Mouse (Mus musculus) kidney, postnatal 0 days (tissue): ENCODE data around the gene Git2. TPM values are rescaled to one million over a fixed set of nuclear protein-coding genes. Genes with fewer than 3 reads are reported as not detected.

Source experiments
- ATAC-seq: fragments of 200-750 bp; cut with Nextera tagmentation; replicated peaks from 2 replicates; pipeline ENCODE4 v1.8.0; 2017; ENCODE audit warnings: low read depth, moderate number of reproducible peaks, moderate TSS enrichment, moderate library complexity; ENCODE audit not compliant: low FRiP score
- DNase-seq: peaks from one replicate; pipeline ENCODE4 v3.0.0-alpha.2; 2016; ENCODE audit warnings: low spot score
- H3K27ac ChIP-seq: fragments of 300-500 bp; sonication (generic); 2 replicates; pipeline ENCODE4 v1.5.1; 2014; ENCODE audit warnings: mild to moderate bottlenecking
- H3K27me3 ChIP-seq: fragments of 300-500 bp; sonication (generic); 2 replicates; pipeline ENCODE4 v1.6.1; 2014; ENCODE audit warnings: low read length, mixed read lengths; ENCODE audit not compliant: insufficient read depth
- H3K36me3 ChIP-seq: fragments of 300-500 bp; sonication (generic); 2 replicates; pipeline ENCODE4 v1.6.1; 2014; ENCODE audit warnings: low read length, mixed read lengths; ENCODE audit not compliant: insufficient read depth
- H3K4me1 ChIP-seq: fragments of 300-500 bp; sonication (generic); replicated peaks from 2 replicates; pipeline ENCODE4 v1.6.1; 2014; ENCODE audit warnings: antibody characterized with exemption, low read length, mixed read lengths; ENCODE audit not compliant: insufficient read depth
- H3K4me2 ChIP-seq: fragments of 300-500 bp; sonication (generic); 2 replicates; pipeline ENCODE4 v1.6.1; 2014; ENCODE audit warnings: mild to moderate bottlenecking, low read length, moderate library complexity, mixed read lengths
- H3K4me3 ChIP-seq: fragments of 300-500 bp; sonication (generic); replicated peaks from 2 replicates; pipeline ENCODE4 v1.5.1; 2014; ENCODE audit warnings: low read depth, low read length
- H3K9ac ChIP-seq: fragments of 300-500 bp; sonication (generic); 2 replicates; pipeline ENCODE4 v1.6.1; 2014; ENCODE audit warnings: low read depth, low read length
- H3K9me3 ChIP-seq: fragments of 300-500 bp; sonication (generic); replicated peaks from 2 replicates; pipeline ENCODE4 v1.6.1; 2016; ENCODE audit warnings: low read length, inconsistent platforms, mixed read lengths
- CTCF ChIP-seq: IDR thresholded peaks from 2 replicates; pipeline ENCODE4 v1.5.1; 2016; ENCODE audit warnings: antibody characterized with exemption, low read depth, mild to moderate bottlenecking, moderate library complexity
- WGBS: fragments of 180-500 bp; shearing (Covaris S2); extraction: QIAGEN DNeasy Blood & Tissue Kit; methylation state at CpG from one replicate; pipeline ENCODE4 v1.1.7; 2014; 5-methylcytosine and 5-hydroxymethylcytosine counted together
- polyA plus RNA-seq: library from polyadenylated mRNA; unstranded; fragments of >200 nt; fragmentation: Nextera tagmentation; extraction: Ambion mirVana; gene quantifications from 2 replicates; pipeline ENCODE4 v1.2.1, GENCODE M21; 2015

Gene Git2
- polyA plus RNA-seq, 1 experiment from 2014 or later: 25.8 TPM

GRCm38 (mm10) chr5:114702403-114703392, 72.6 kb downstream of the Git2 start:
- WGBS: 59% methylated on average over 14 of the region's 14 CpGs
- H3K36me3 ChIP-seq: no peaks in the 10 kb centered on the region
- no peak overlapping the region for H3K4me3 ChIP-seq
- H3K27me3 ChIP-seq: no peaks in the 10 kb centered on the region
- no peak overlapping the region for H3K27ac ChIP-seq
- ATAC-seq (peak; percentile 72; the same call in 1 of the 2 replicates), DNase-seq (peak; percentile 77)
- no peaks in the 10 kb centered on the region for H3K9me3 ChIP-seq
- no peak overlapping the region for H3K9ac ChIP-seq
- peak; percentile 77 for TF ChIP-seq CTCF
- H3K4me2 ChIP-seq: no peak overlapping the region
- H3K4me1 ChIP-seq: no peaks in the 10 kb centered on the region

- H3K4me3 ChIP-seq: no peak overlapping the region
These were observed 76.3 kb downstream of the Git2 start for GRCm38 (mm10) chr5:114699015-114699414.

GRCm38 (mm10) chr5:114698044-114698746, 77.1 kb downstream of the Git2 start:
- H3K4me1 ChIP-seq: no peaks in the 10 kb centered on the region
- no peak for DNase-seq
- WGBS: 86% methylated on average over 19 of the region's 19 CpGs
- H3K9ac ChIP-seq: no peak overlapping the region
- H3K36me3 ChIP-seq: no peaks in the 10 kb centered on the region
- ATAC-seq: no peak
- no peak overlapping the region for H3K4me2 ChIP-seq
- H3K27ac ChIP-seq: no peak overlapping the region
- no peak for TF ChIP-seq CTCF
- H3K4me3 ChIP-seq: no peak overlapping the region
- H3K9me3 ChIP-seq: no peaks in the 10 kb centered on the region
- no peaks in the 10 kb centered on the region for H3K27me3 ChIP-seq

More at GRCm38 (mm10) chr5:114699015-114699414, 76.3 kb downstream of the Git2 start:
- WGBS: 56% methylated on average over 7 of the region's 7 CpGs
- Histone ChIP-seq H3K4me1 (no peaks in the 10 kb centered on the region), H3K9me3 (no peaks in the 10 kb centered on the region), H3K27me3 (no peaks in the 10 kb centered on the region), H3K4me2 (no peak overlapping the region), H3K9ac (no peak overlapping the region), H3K36me3 (no peaks in the 10 kb centered on the region), H3K27ac (no peak overlapping the region)
- no peak for ATAC-seq
- no peak for DNase-seq
- no peak for TF ChIP-seq CTCF

DNA sequence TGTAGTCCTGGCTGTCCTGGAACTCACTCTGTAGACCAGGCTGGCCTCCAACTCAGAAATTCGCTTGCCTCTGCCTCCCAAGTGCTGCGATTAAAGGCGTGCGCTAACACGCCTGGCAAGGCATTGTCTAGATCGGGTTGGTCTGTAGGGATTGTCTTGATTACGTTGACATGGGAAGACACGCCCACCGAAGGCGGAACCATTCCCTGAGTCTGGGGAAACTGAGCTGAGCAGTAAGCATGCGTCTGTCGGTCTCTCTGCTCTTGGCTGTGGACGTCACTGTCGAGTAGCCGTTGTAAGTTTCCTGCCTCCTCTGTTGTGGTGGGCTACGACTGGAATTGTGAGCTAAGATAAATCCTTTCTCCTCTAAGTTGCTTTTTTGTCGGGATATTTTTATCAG, 78.4 kb downstream of the Git2 start:
- H3K27me3 ChIP-seq: no peaks in the 10 kb centered on the region
- 85% methylated on average over 17 of the region's 17 CpGs for WGBS
- no peaks in the 10 kb centered on the region for H3K9me3 ChIP-seq
- H3K36me3 ChIP-seq: no peaks in the 10 kb centered on the region
- H3K4me2 ChIP-seq: no peak overlapping the region
- ATAC-seq (no peak), DNase-seq (no peak)
- no peak for TF ChIP-seq CTCF
- H3K4me1 ChIP-seq: no peaks in the 10 kb centered on the region
- no peak overlapping the region for H3K4me3 ChIP-seq
- H3K27ac ChIP-seq: no peak overlapping the region
- no peak overlapping the region for H3K9ac ChIP-seq

GRCm38 (mm10) chr5:114695775-114696174, 79.5 kb downstream of the Git2 start:
- no peak for ATAC-seq
- Histone ChIP-seq H3K9ac (no peak overlapping the region), H3K27me3 (no peaks in the 10 kb centered on the region), H3K4me3 (no peak overlapping the region), H3K4me1 (no peaks in the 10 kb centered on the region), H3K36me3 (no peaks in the 10 kb centered on the region), H3K4me2 (no peak overlapping the region), H3K27ac (no peak overlapping the region), H3K9me3 (no peaks in the 10 kb centered on the region)
- TF ChIP-seq CTCF: peak; percentile 49
- 69% methylated on average over 5 of the region's 5 CpGs for WGBS
- DNase-seq: no peak
